Mouse (Mus musculus) frontal cortex, postnatal 14 days (tissue): ENCODE data around the gene Enpep.

Experiments
- DNase-seq, 2 experiments: peaks; one replicate each; pipeline ENCODE4 v3.0.0; 2022; ENCODE audit warnings: low spot score in 2 of 2

Gene Enpep

DNA sequence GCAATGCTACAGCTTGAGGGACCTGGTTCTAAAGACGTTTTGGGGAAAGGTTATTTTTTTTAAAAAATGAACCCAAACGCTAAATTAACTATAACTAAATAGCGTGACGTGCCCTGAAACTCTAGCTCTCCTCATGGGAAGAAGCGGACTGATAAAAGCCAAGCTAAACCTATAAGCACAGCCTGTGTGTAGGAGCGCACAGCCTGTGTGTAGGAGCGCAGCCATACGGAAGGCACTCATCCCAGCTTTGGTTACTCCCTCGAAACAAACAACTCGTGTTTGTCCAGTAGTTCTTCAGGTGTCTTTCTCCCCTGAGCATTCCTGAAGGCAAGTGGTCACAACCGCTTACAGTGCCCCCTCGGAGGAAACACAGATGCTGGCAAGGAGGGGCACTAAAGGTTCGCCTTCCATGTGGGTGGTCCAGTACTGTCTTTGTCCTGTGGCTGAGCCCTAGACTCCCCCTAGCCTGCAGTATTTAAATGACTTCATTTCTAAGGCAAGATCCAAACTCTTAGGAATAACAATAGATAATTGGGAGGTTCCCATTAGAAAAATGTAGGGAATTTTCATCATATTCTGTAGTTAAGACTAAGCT is 93.8 kb downstream of the Enpep start:
- DNase-seq, result no peak

DNA sequence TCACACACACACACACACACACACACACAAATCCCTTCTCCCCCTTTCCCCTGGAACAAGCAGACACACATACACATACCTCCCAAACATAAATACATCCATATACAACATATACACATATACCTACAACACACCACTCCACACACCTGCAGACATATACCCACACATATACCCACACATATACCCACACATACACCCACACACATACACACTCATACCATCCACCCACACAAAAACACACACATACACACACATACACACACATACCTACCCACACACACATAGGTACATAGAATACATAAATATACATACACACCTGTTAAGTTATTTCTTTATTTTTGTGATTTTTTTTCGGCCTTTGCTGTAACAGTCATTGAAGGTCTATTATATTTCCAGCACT is 94.5 kb downstream of the Enpep start:
- no peak for DNase-seq

DNA sequence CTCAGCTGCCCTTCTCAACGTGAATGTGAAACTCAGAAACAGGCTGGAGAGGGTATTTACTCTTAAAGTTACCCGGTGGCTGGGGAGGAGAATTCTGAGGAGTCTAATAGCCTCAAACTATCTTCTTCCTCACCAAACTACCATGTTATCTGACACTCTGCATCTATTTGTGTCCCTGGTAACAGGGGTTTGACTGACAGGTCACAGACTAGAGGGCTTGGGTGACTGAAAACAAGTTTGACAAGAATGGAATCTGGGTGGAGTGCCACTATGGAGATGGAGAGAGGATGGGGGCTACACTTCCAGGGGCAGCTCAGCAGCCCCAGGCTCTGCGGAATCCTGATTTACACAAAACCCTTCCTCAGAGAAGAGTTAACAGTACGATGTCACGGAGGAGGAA is 105.2 kb downstream of the Enpep start:
- DNase-seq, result no peak

DNA sequence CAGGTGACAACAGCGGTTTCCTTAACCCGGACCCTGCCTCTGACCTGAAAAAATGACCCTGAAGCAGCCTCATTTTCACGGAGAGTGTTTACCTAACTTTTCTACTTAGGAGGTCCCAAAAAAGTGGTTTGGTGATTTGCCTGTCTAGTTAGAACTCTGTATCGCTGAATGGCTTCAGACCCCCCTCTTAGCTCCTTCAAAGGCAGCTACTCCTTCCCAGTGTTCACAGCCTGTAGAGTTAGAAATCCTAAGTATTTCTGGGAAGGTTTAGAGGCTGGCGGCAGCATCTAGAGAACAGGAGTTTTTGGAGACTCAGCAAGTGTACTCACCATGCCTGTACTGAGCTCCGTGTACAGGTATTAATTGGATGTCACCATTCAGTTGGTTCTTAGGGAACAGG is 105.8 kb downstream of the Enpep start:
- DNase-seq, result no peak

DNA sequence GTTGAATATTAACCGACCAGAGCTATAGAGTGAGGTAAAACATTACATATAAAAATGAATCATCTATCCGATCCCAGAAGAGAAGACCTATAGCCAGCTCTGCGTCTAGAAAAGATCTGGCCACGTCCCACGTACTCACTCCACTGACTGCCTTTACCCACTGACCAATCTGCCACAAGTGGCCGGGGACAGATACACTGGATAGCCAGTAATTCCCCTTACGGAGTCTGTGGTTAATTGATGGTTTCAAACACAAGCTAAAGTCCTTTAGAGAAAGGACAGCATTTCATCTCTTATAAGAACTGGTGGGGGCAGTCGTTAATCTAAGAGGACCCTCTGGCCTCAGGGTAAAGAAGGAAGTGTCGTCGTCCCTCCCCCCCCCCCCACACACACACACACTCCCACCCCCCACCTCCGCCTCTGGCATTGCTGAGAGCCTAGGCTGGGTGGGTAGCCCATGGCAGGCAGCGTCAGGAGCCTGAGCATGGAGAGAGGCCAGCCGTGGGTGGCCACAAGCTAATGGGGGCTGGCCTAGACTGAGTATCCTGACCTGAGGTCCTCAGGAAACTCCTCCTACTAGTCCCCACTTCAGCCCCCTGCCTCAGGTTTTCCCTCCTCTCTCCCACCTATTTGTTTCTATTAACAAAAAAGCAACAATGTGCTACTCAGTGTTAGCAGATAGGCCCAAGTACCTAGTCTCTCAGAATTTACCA is 106.8 kb downstream of the Enpep start:
- no peak for DNase-seq

DNA sequence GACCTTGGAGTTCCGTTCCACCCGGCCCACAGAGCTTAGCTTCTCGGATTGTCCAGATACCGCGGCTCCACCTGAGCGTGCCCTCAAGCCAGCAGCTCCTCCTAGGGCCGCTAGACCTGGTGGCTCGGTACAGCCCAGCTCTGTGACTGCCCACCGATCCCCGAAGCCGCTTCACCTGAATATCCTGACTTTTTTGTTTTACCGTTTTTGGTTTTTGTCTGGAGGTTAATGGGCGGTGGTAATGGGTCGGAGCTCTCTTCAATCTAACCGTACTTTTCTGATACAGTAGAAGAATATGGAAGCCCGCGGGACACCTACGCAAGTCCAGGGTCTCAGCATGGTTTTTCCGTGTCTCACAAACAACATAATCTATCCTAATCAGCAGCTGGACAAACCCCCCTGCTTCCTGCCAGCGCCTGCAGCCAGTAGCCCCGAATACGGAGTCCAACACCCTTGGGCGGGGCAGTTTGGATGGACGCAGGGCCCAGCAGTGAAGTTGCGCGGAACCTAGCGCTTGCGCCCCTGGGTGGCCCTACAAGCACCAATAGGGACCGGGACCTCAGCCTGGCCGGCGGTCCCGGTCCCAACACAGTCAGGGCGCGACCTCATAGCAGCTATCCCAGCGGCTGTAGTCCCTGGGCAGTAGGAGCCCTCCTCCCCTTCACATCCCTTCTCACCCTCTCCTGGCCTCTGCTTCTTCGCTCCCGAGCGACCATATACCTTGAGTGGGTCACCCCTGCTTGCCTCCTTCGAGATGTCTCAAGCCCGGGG is 107.5 kb downstream of the Enpep start:
- DNase-seq, result no peak

DNA sequence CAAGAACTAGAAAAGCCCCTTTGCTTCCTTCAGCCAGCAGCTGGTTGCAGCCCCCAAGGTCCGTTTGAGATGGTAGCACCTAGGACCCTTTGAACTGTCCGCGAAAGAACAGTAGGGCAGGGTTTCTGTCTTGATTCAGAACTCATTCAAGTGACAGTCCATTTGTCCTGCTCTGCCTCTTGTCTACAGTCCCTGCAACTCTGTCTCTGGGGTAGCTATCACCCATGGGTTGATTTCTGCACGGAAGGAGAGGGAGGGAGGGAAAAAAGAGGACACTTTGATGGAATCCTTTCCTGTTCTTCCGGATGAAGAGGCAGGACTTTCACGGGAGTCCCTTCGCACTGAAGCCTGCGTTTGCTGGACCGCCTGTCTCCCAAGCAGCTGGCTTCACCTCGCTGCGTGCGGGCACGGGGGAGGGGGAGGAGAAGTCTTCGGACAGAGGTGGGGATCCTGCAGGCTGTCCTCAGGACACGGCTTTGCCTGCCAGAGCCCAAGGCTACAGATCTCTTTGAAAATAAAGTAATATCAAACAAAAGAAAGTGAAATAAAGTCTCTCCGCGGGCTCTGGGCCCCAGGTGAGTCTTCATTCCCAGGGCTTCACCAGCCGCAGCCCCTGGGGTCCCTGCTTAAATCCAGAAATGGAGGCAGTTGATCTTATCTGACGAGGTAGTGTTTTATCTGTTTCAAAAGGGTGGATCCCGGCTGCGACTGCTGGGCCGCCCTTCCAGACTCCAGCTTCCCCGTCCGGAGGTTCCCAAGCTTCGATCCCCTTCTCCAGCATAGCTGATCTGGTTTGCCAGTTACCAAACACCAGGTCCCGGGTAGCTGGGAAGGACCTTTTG is 108.3 kb downstream of the Enpep start:
- no peak for DNase-seq

DNA sequence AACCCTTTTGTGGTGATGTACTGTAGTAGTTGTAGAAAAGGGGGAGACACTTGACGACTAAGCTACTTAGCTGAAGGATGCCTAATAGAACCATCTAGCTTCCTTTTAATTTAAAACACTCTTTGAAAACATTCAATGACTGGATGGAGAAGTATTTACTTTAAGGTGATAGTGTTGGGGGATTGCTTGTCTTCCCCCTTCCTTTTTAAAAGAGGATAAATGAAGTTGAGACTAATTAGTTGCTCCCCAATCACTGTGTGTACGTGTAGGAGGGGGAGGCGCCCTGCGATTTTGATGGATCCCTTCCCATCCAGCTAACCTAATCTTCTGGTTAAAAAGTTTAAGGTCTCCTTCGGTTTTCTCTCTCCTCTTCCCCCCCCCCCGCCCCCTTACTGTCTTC is 109.1 kb downstream of the Enpep start:
- no peak for DNase-seq

DNA sequence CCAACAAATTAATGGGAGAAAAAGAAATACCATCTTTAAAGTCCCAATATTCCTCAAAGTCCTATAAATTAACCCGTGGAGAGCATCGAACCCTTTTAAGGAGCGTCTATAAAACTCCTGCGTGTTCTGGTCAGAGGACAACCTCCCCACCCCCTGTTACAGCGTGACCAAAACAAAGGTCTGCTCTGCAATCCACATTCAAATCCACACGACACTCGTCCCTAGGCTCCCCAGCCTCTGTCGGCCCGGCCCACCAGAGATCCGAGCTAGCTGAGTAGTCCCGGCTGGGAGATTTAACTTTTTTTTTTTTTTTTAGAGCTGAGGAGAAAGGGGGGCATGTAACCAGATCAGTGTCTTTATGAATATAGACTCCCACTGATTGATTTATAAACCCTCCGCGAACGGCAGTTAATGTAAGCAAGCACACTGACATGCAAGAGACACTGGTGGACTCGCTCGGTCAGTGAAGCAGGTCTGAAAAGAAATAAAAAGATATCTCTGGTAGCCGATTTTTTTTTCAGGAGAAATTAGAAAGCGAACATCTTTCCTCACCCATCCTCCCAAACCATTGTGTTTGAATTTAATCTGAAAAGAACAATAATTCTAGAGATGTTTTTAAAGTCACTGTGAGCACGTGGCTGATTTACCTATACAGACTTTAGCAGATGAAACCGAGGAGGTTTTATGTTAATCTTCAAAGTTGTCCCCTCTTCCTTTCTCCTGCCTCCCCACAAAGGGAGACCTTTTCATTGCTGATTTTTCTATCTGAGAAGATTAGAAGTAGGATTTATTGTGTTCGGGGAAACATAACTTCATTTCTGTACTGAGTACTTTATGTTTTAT is 109.9 kb downstream of the Enpep start:
- DNase-seq, result no peak

DNA sequence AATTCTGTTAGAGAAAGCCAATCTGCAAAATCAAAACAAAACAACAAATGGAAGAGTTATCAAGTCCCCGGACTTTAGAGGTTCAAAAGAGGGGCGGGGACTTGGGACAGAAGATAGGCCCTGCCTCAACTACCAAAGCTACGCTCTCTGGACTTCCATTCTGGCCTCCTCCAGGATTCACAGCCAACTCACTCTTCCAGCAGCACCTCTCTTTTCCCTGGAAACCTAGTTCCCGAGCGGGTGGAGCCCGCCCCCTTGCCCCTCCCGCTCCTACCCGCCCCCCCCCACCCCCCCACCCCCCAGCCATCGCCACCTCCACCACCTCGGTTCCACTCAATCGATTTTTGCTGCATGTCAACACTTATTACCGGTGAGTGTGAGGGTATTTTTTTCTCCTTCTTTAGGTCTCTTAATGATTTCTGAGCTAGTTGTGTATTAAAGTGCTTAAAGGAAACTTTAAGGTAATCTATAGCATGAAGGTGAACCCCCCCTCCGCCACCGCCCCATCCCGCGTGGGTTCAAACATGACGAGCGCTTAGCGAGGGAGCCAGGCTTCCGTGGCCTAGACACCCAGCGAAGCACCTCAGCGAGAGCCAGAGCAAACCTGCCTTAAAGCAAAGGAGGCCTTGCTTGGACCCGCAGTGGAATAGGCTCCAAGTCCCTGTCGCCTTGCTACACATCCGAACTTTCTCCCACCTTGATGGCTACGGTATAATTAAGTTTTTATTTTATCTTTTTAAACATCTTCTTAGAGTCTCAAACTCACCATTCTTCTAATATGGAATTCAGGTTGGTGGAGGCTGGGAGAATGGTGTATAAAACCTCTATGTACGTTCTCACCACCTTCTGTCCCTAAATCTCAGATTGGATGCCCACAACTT is 110.9 kb downstream of the Enpep start:
- no peak for DNase-seq

DNA sequence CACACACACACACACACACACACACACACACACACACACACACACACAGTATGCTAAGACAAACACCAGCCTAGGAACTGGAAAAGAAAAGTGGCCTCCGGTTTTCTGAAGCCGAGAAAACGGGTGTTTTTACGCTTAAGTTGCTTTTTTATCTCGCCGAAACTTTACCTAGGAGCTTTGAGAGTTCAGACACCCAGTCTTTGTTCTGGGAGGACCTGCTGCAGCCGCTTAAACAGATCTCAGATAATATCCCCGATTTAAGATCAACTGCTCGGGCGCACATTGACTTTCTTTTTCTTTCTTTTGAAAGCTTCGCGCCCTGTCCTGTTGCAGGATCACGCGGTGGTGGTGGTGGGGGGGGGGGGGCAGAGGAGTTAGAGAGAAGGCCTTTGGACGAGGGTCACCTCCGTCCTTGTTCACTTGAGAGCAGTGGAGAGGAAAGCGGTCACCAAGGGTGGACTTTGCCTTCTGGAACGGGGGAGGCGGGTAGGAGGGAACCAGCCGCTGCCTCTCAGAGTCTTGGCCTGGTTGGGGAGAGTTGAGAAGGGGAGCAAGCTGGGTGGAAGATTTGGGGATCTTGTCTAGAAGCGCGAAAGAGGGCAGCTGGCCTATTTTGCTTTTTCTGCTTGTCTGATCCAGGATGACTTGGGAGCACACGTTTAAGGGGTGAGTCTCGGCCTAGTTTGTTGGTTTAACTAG is 111.7 kb downstream of the Enpep start:
- no peak for DNase-seq

DNA sequence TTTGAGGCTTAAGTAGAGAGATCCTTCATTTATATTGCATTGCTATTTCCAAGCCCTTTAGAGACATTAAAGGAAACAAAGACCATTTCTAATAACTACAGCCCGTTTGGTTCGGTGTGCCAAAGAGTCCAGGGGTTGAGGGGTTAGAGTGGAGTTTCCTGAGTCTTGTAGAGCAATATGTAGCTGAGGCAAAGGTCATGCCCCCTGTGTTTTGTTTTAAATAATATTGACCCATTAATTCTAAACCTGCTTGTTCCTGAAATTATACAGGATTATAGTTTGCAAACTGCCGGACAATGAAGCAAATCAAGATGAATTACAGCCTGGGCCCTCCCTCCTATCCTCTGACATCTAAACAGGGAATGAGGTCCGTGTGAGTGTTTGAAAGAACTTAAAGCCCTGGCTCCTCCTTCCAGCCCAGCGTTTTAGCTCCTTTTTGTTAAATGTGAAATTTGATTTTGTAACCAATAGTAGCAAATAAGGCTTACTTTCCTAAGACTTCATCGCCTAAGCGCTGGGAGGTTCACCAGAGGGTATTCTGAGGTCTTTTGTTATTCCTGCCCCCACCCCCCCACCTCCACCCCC is 112.3 kb downstream of the Enpep start:
- no peak for DNase-seq
